Mouse (Mus musculus) lung, postnatal 0 days (tissue): ENCODE data around the gene Sh3pxd2a.

ENCODE experiments used
- CTCF ChIP-seq: IDR thresholded peaks from 2 replicates; pipeline ENCODE4 v1.5.1; 2016; ENCODE audit warnings: antibody characterized with exemption, mild to moderate bottlenecking
- EP300 ChIP-seq: IDR thresholded peaks from 2 replicates; pipeline ENCODE4 v1.6.1; 2016; ENCODE audit warnings: antibody characterized with exemption, mild to moderate bottlenecking, control low read depth

DNA sequence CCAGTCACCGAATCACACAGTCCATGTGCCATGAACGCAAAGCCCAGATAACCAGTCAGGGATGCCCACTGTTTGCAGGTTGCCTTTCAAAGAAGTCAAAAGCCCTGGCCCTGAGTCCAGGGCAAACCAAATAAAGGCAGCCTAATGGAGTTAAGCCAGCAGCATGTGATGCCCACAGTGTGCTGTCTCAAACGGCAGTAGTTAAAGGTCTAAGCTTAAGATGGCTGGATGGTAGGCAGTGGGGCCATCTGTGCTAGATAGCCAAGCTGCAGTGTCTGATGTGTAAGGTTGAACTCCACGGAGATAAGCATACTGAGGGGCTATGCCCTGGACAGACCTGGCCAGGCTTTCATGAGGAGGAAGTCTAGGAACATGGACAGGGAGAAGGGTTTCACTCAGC is 61.7 kb downstream of the Sh3pxd2a start:
- no peak for TF ChIP-seq CTCF
- TF ChIP-seq EP300, result no peak
